In the genomic region with DNA sequence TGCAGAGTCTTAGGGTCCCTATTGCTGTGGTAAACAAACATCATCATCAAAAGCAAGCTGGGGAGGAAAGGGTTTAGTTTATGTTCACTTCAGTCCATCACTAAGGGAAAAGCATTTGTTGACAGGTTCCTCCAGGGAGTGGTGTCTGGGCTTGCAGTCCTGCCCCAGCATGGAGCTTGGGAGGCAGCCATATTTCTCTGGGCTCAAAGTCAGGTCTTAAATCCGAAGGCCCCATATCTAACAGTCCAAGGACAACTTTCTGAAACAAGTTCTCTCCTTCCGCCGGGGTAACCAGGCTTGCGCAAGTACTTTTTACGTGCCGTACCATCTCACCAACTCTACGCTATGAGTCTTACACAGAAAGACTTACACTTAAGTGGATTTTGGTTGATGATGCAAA, we compare ENCODE assay signal across 10 mouse cellular contexts.
DNase-seq lines count a peak whose midpoint lies in the region; ATAC-seq lines count a peak whose summit lies in the region.
"Had no signal": no experiment of that assay in that cellular context is flagged by ENCODE, and none has a peak within 500 bp of the region (broad histone marks: within the 10 kb centered on the region; RNA-seq: fewer than 3 reads in every experiment).

No protein-coding gene starts in this region.

- DNase-seq in cerebellum, adult 11 months: peak; percentile 42
- peak; percentile 33 to 46 for DNase-seq in kidney, postnatal 4 days
- no peak for DNase-seq in kidney, adult 8-10 months
- peak; percentile 60 to 66 for DNase-seq in cerebellum, adult 18-20 months
- peak; percentile 52 to 69 for DNase-seq in heart, postnatal 14 days
- no peak for DNase-seq in spleen, postnatal 14 days (ENCODE audit: low spot score in 2 of 2)
- no peak for DNase-seq in neural tube, embryonic 10.5 days (ENCODE audit: extremely low spot score, low spot score)
- DNase-seq: lung, embryonic 14.5 days; thymus, postnatal 4 days had no signal

- ATAC-seq in cerebellum, adult (ENCODE audit: insufficient number of reproducible peaks, low FRiP score, low TSS enrichment): no peak

- intact Hi-C loops in heart, postnatal 14 days (cut with DNase I): no loop called here

Comparison
In these comparisons a context has a peak if more than half of its experiments do, and no peak if none do; other contexts are left out.
1. DNase-seq: peak in cerebellum, adult 11 months (single experiment), kidney, postnatal 4 days (2 of 2), cerebellum, adult 18-20 months (2 of 2) and heart, postnatal 14 days (2 of 2); none in kidney, adult 8-10 months (0 of 2), spleen, postnatal 14 days (0 of 2) and neural tube, embryonic 10.5 days (single experiment).